Mouse (Mus musculus) erythroid progenitor cell, adult 5-6 weeks (primary cell): ENCODE data around the gene Spata20. TPM values are rescaled to one million over a fixed set of nuclear protein-coding genes. Genes with fewer than 3 reads are reported as not detected.

Source experiments
- ATAC-seq: replicated peaks from 2 replicates; pipeline ENCODE4 v1.8.0; 2016; ENCODE audit warnings: moderate number of reproducible peaks, mild to moderate bottlenecking, moderate TSS enrichment, inconsistent platforms; ENCODE audit not compliant: poor library complexity, low FRiP score, severe bottlenecking
- total RNA-seq, 2 experiments: library from RNA; stranded (forward) in 1 of 2; stranded (reverse) in 1 of 2; fragments of 150-400 nt in 1 of 2; fragments of 186-747, 209-891 nt in 1 of 2; gene quantifications; 2 replicates each; pipeline versions ENCODE4 v1.2.3 to v1.2.4; 2015 to 2017; ENCODE audit warnings: low replicate concordance in 2 of 2

The Spata20 gene
- total RNA-seq, 2 experiments from 2014 or later: not detected

- ATAC-seq: peak; percentile 91
Measured at GRCm38 (mm10) chr11:94456347-94456746, 29.6 kb downstream of the Spata20 start.

- ATAC-seq: peak; percentile 77
Measured at GRCm38 (mm10) chr11:94455161-94455820, 30.7 kb downstream of the Spata20 start.

- no peak for ATAC-seq
Measured at GRCm38 (mm10) chr11:94454756-94455155, 31.2 kb downstream of the Spata20 start.

GRCm38 (mm10) chr11:94451091-94451773, 34.7 kb downstream of the Spata20 start:
- ATAC-seq: no peak

- ATAC-seq: no peak
Measured at GRCm38 (mm10) chr11:94449886-94450285, 36.1 kb downstream of the Spata20 start.

- ATAC-seq: no peak
Measured at GRCm38 (mm10) chr11:94449239-94449638, 36.7 kb downstream of the Spata20 start.

DNA sequence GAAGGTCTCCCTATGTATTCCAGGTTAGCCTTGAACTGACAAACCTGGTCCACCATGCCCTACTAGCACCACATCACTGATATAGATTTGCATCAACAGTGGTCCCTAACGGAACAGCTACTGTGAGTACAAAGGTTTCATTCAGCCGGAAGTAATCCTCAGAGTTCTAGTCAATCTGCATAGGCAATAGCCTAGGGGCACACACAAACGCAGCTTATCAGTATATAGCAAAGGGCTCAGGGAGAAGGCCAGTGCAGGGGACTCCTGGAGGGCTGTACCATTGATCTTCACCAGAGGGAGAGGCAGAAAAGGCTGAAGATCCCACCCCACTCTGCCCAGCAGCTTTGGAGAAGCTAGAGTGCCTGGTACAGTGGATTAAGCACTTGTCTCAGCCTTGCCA, 39.0 kb downstream of the Spata20 start:
- ATAC-seq: no peak

- no peak for ATAC-seq
Measured at GRCm38 (mm10) chr11:94445300-94445699, 40.7 kb downstream of the Spata20 start.

DNA sequence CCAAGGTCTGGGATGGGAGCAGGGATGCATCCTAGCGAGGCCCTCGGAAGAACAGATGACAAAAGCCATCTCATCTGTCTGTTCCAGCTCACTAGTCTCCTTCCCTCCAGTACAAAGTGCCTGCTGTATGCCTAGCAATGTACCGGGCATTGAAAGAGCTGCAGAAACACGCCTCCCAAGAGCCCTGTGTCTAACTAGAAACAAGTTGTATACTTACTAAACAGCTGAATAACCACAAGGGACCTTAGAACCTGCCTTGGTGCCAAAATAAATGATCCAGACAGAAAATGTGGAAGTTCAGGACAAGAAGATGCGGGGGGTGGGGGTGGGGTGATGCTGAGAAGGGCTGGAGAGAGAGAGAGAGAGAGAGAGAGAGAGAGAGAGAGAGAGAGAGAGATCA, 41.1 kb downstream of the Spata20 start:
- no peak for ATAC-seq

DNA sequence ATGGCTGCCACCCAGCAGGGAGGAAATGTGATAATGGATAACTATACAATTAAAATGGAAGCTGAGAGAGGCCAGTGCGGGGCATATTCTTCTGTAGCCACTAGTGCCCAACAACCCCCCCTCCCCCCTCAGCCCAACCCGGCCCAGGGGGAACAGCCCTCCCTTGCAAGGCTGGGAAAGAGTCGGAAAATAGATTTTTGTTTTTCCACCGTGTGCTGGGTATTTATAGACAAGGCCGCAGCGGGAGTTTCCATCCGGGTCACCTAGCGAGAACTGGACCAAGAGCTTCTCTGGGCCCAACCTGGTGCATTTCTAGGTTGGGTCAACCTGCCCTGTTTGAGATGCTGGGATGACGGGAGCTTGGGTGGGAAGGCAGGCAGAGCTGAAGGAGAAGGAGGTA, 44.2 kb downstream of the Spata20 start:
- no peak for ATAC-seq

DNA sequence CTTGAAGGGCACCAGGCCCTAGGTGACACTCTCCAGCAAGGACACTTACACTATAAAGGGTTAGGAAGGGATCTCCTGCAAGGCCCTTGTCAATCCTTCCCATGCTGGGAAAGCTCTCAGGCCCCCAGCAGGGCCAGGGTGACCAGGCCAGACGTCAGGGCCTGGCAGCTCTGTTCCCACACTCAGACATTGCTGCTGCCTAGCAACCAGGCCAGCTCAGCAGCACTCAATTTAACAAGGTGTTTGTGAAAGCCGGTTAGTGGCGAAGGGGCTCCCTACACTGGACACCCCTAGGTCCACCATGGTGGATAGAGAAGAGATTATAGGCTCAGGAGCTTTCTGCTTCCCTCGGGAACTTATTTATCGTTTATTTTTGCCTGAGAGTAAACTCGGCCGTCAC, 44.9 kb downstream of the Spata20 start:
- ATAC-seq: no peak

DNA sequence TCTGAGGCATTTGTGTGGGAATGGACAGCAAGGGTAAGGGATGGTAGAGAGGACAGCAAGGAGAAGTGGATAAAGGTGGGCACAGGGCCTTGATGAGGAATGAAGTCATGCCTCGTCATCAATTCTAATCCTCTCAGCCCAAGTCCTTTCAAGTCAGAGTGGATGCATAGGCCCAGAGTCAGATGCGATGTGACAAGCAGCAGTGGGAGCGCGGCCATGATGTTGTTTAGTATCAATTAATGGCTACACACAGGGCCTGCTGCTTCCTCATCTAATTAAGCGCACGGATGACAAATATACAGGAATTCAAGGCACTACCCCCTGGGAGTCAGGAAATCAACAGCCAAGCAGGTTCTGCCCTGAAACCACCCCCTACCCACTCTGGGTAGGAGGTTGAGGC, 45.6 kb downstream of the Spata20 start:
- ATAC-seq: no peak

- no peak for ATAC-seq
Measured at GRCm38 (mm10) chr11:94429011-94429651, 56.8 kb downstream of the Spata20 start.

Other genes starting within 250 kb of the Spata20 start
- gene Wfikkn2, start 240.2 kb downstream of the Spata20 start, total RNA-seq (2015; ENCODE audit: low replicate concordance): 0.42 TPM in 1 of 2 replicates, not detected in the other
- gene Wfikkn2, start 240.2 kb downstream of the Spata20 start, total RNA-seq (2017; ENCODE audit: low replicate concordance): 0.51 and 0.53 TPM in 2 replicates
- gene Gm21885, start 204.3 kb downstream of the Spata20 start, total RNA-seq (2015; ENCODE audit: low replicate concordance): not detected in 2 replicates
- not detected in 2 replicates for gene Gm21885, start 204.3 kb downstream of the Spata20 start, total RNA-seq (2017; ENCODE audit: low replicate concordance)
- gene Luc7l3, start 164.2 kb downstream of the Spata20 start, total RNA-seq (2015; ENCODE audit: low replicate concordance): 261 and 280 TPM in 2 replicates
- gene Luc7l3, start 164.2 kb downstream of the Spata20 start, total RNA-seq (2017; ENCODE audit: low replicate concordance): 596 and 607 TPM in 2 replicates
- 12.2 and 39.6 TPM in 2 replicates for gene Ankrd40, start 158.2 kb downstream of the Spata20 start, total RNA-seq (2015; ENCODE audit: low replicate concordance)
- gene Ankrd40, start 158.2 kb downstream of the Spata20 start, total RNA-seq (2017; ENCODE audit: low replicate concordance): 22.2 and 28.6 TPM in 2 replicates
- gene Abcc3, start 93.2 kb downstream of the Spata20 start, total RNA-seq (2015; ENCODE audit: low replicate concordance): 2.9 and 6.7 TPM in 2 replicates
- 4.5 TPM in 1 of 2 replicates, not detected in the other for gene Abcc3, start 93.2 kb downstream of the Spata20 start, total RNA-seq (2017; ENCODE audit: low replicate concordance)
- gene Cacna1g, start 12.0 kb downstream of the Spata20 start, total RNA-seq (2015; ENCODE audit: low replicate concordance): 208 and 236 TPM in 2 replicates
- gene Cacna1g, start 12.0 kb downstream of the Spata20 start, total RNA-seq (2017; ENCODE audit: low replicate concordance): 142 TPM in 2 replicates
- gene Epn3, start 13.8 kb upstream of the Spata20 start, total RNA-seq (2015; ENCODE audit: low replicate concordance): not detected in 2 replicates
- not detected in 2 replicates for gene Epn3, start 13.8 kb upstream of the Spata20 start, total RNA-seq (2017; ENCODE audit: low replicate concordance)
- gene Mycbpap, start 35.6 kb upstream of the Spata20 start, total RNA-seq (2015; ENCODE audit: low replicate concordance): not detected in 2 replicates
- not detected in 2 replicates for gene Mycbpap, start 35.6 kb upstream of the Spata20 start, total RNA-seq (2017; ENCODE audit: low replicate concordance)
- gene Rsad1, start 63.1 kb upstream of the Spata20 start, total RNA-seq (2015; ENCODE audit: low replicate concordance): 0.84 TPM in 1 of 2 replicates, not detected in the other
- 0.23 and 0.26 TPM in 2 replicates for gene Rsad1, start 63.1 kb upstream of the Spata20 start, total RNA-seq (2017; ENCODE audit: low replicate concordance)
- gene Chad, start 78.9 kb upstream of the Spata20 start, total RNA-seq (2015; ENCODE audit: low replicate concordance): not detected in 2 replicates
- gene Chad, start 78.9 kb upstream of the Spata20 start, total RNA-seq (2017; ENCODE audit: low replicate concordance): not detected in 2 replicates
- gene Acsf2, start 115.7 kb upstream of the Spata20 start, total RNA-seq (2015; ENCODE audit: low replicate concordance): 4.2 and 9.7 TPM in 2 replicates
- gene Acsf2, start 115.7 kb upstream of the Spata20 start, total RNA-seq (2017; ENCODE audit: low replicate concordance): 2.3 and 2.5 TPM in 2 replicates
- 11.3 and 20.2 TPM in 2 replicates for gene Lrrc59, start 143.6 kb upstream of the Spata20 start, total RNA-seq (2015; ENCODE audit: low replicate concordance)
- gene Lrrc59, start 143.6 kb upstream of the Spata20 start, total RNA-seq (2017; ENCODE audit: low replicate concordance): 15.8 and 16.4 TPM in 2 replicates
- 16.8 and 20.9 TPM in 2 replicates for gene Mrpl27, start 167.6 kb upstream of the Spata20 start, total RNA-seq (2015; ENCODE audit: low replicate concordance)
- 24.5 and 27.2 TPM in 2 replicates for gene Mrpl27, start 167.6 kb upstream of the Spata20 start, total RNA-seq (2017; ENCODE audit: low replicate concordance)
- 3.4 and 15.9 TPM in 2 replicates for gene Eme1, start 167.8 kb upstream of the Spata20 start, total RNA-seq (2015; ENCODE audit: low replicate concordance)
- gene Eme1, start 167.8 kb upstream of the Spata20 start, total RNA-seq (2017; ENCODE audit: low replicate concordance): 29.4 and 34.9 TPM in 2 replicates
- gene Xylt2, start 191.3 kb upstream of the Spata20 start, total RNA-seq (2015; ENCODE audit: low replicate concordance): 1.1 and 2.5 TPM in 2 replicates
- 0.51 and 2.9 TPM in 2 replicates for gene Xylt2, start 191.3 kb upstream of the Spata20 start, total RNA-seq (2017; ENCODE audit: low replicate concordance)
- gene Gm11541, start 218.3 kb upstream of the Spata20 start, total RNA-seq (2015; ENCODE audit: low replicate concordance): not detected in 2 replicates
- gene Gm11541, start 218.3 kb upstream of the Spata20 start, total RNA-seq (2017; ENCODE audit: low replicate concordance): not detected in 2 replicates